Mouse (Mus musculus) neutrophil, adult 5-6 weeks (primary cell): ENCODE measurements around the gene Tbc1d1. TPM values are rescaled to one million over a fixed set of nuclear protein-coding genes. Genes with fewer than 3 reads are reported as not detected.
"Not testable (repeated sequence)": the region's sequence is repeated elsewhere in the genome, so short reads cannot be mapped to it uniquely, and the experiment has no call there.

Experiments used
- ATAC-seq: fragments of 151-379, 151-347 bp; 2 replicates; pipeline ENCODE4 v1.8.0; 2017; ENCODE audit warnings: mild to moderate bottlenecking, moderate TSS enrichment; ENCODE audit not compliant: insufficient number of reproducible peaks, poor library complexity, low FRiP score, severe bottlenecking; ENCODE audit errors: extremely low read depth
- total RNA-seq: library from RNA; stranded (forward); fragments of 200-1000 nt; gene quantifications from 2 replicates; pipeline ENCODE4 v1.2.3, GENCODE M21; 2017

The Tbc1d1 gene
- total RNA-seq, 1 experiment from 2014 or later, result 89.8 TPM

GRCm38 (mm10) chr5:64360876-64361268 is 204.8 kb downstream of the Tbc1d1 start:
- ATAC-seq, result not testable (repeated sequence)

GRCm38 (mm10) chr5:64363859-64364406 is 207.8 kb downstream of the Tbc1d1 start:
- no peak for ATAC-seq

DNA sequence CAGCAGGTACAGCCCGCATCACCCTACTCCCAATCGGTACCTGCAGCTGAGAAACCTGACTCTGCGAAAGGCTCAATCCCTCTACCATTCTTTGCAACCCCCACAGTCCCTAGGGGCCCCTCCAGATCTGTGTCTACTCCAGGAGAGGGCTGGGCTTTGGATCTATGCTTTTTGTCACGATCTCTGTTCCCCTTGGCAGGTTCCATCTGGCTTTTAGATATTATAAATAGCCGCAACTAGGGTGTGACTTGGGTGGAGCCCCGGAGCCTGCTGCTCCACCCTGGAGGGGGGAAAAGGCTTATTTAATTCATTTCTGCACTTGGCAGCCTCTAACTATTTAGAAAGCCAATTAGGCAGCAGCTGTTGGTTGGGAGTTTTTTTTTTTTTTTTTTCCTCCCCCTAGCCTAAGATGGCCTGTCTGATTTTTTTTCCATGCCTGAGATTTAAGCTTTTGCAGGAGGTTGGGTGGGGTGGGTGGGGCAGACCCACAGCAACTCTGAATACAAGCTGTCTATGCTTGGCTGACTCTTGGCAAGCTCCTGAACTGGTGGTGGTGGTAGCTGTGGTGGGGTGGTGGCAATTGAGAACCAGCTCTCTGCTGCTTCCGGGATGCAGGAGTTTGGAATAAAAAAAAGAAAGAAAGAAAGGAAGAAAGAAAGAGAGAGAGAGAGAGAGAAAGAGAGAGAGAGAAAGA is 208.5 kb downstream of the Tbc1d1 start:
- no peak; the same call in 1 of the 2 replicates for ATAC-seq

DNA sequence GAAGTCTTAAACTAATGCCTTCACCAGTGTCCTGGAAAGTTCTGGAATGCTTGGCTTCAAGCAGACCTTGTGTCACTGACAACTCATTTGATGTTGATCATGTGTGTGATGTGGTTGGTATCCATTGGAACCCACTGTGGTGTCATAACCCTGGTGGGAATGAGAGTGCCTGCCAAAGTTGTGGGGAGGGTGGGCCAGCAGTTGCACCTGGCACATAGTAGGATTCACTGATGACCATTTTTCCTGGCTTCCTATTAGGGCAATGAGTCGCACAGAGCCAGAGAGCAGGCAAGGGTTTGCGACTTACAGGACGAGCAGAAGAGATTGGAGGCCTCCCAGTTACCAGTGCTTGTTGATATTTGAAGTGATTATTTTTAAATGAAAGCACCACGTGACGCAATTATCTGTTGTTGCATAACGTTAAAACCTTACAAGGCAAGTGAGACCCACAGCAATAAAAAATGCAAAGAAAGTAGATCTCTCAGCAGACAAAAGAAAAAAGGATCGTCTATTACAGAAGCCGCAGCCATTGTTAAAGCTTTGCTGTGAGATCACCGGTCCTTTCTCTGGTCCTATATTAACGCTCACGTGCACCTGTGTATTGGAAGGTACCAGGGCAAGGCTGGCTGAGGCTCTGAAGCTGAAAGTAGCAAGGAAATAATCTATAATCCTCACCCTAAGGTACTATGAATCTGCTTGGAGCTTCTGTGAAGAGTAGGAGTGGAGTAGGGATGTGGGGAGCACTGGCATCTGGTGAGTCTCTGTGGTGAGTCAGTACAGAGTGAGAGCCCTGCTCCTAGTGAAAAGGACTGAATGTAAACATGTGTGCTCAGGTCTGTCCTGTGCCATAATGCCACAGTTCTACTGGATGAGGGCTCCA is 209.3 kb downstream of the Tbc1d1 start:
- no peak for ATAC-seq

DNA sequence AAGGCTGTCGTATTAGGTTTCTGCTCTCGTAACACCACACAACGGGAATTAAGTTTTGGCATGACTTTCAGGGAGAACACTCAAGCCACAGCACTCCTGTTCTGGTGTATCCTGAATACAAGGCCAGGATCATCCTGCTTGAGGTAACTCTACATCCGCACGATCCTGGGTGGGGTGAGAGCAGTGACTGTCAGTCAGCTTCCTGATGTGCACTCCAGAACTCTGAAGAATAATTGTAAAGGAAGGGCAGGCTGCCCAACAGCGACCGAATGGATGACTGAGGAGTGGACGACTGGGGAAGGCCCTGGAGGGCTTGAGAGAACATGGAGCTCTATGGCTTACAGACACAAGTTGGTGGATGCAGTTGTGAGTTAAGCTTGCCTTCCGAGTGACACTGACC is 210.0 kb downstream of the Tbc1d1 start:
- ATAC-seq, result no peak

- ATAC-seq, result no peak
Measured at GRCm38 (mm10) chr5:64367426-64367825, 211.3 kb downstream of the Tbc1d1 start.

DNA sequence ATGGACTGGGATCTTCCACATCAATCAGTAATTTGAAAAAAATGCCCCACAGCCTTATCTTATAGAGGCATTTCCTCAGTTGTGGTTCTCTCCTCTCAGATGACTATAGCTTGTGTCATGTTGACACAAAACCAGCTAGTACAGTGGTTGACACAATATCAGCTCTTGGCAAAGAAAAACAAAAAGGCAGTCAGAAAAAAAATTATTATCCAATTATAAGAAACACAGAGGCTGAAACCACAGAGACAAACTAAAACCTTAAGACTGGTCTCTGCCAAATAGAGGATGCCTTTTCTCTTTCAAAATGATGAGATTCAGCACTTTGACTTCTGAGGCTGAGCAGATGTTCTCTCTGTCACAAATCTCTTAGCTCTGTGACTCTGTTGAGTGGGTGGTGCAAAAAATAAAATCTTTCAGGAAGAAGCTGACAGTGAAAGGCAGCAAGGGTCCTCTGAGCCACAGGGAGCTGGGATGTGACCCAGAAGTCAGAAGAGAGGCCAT is 215.3 kb downstream of the Tbc1d1 start:
- no peak for ATAC-seq

- no peak for ATAC-seq
Measured at GRCm38 (mm10) chr5:64372292-64372961, 216.3 kb downstream of the Tbc1d1 start.

DNA sequence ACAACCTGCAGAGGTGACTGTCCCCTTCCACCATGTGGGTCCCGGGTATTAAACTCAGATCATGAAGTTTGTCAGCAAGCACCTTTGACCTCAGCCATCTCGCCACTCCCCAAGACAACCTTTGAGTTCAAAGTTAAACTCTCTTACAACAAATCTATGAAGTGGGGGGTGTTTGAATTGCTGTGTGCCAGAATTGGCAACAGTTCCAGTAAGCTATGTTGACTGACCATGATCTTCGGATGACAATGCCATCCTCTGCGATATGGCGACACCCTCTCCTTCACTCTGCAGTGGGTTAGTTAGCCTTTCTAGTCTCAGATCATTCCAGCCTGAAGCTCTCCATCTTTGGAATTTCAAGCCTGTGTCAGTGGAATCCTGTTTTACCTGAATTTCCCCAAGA is 217.6 kb downstream of the Tbc1d1 start:
- no peak for ATAC-seq

DNA sequence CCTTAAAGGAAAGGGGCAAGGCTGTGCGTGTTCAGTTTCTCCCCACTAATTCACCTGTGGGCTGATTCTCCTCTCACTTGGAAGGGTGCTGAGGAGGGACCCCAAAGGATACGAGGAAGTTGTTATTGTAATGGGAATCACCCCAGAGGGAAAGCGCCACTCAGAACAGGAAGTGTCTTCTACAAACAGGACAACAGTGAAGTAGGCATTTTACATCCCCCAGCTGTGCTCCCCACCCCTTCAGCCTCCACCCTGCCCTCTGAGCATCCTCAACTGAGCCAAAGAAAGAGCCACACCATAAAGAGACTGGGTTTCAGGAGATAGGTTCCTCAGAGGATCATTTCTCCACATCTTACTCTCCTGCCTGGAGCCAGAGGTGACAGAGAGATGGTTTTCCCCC is 219.7 kb downstream of the Tbc1d1 start:
- no peak for ATAC-seq

DNA sequence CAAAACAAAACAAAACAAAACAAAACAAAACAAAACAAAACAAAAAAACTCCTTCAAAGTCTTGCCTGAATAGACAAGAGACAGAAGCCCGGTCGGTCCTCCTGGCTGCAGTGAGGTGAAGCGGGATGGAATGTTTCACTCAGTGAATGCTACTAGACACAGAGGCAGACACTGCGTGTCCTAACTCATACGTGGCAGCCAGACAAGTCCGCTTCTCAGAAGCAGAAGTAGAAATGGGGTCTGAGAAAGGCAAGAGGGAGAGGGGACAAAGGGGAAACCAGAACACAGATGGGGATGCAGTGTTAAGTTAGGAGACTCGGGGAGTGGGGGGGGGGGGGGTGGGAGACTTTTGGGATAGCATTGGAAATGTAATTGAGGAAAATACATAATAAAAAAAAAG is 220.4 kb downstream of the Tbc1d1 start:
- no peak; the same call in 1 of the 2 replicates for ATAC-seq

GRCm38 (mm10) chr5:64377705-64378104 is 221.6 kb downstream of the Tbc1d1 start:
- ATAC-seq, result peak; percentile 14

DNA sequence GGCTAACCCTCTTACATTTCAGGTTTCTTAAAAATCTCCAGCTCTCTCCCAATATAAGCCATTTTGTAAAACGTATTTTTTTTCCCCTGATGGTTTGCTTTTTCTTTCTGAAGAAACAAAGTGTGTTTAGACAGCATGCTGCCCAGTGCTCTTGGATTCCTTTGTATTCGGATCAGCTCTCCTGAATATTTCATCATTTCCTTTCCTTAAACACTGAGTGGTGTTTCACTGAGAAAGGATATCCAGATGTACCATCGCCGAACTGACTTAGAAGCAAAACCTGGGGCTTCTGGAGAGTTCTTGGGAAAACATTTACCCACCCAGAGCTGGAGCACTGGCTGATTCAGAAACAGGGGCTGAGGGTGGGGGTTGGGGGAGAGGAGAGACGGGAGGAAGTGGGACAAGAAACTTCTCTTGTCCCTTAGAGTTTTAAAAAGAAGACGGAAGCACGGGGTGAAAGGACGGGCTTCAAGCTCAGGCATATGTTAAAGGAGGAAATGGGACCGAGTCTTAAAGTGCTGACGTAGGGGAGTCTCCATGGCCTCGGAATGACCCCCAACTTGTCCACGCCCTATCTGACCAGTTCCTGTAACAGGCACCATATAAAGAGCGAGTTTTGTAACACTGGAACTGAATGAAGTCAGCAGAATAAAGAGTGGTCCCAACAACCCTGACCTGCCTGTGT is 222.6 kb downstream of the Tbc1d1 start:
- ATAC-seq, result peak; percentile 75

- no peak for ATAC-seq
Measured at GRCm38 (mm10) chr5:64379829-64380228, 223.7 kb downstream of the Tbc1d1 start.

DNA sequence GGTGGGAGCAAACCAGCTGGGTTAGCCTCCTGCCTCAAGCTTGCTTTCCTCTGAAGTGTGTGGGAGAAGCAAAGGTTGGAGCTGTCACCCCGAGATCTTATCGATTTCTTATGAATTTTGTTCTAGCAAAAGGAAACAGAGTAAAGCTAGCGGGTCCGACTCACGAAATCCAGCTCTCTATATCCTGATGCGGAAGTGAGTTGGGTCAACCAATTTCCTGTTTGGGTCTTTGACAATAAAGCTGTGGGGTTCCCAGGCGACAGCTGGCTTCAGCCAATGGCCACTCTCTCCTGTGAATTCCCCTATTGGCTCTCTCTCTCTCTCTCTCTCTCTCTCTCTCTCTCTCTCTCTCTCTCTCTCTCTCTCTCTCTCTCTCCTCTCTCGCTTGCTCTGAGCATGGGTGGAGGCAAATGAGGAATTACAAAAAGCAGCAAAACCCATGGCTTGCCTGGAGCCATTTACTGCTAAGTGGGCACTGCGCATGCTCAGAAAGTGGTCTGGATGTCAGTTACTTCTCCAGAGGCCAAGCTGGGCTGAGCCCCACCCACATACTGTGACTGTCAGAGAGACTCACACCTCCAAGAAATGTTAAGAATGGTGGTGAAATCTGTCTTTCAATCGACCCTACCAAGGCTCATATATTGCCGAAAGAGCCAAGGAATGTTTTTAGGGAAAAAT is 224.7 kb downstream of the Tbc1d1 start:
- ATAC-seq, result peak; percentile 26

- no peak for ATAC-seq
Measured at GRCm38 (mm10) chr5:64381538-64381937, 225.4 kb downstream of the Tbc1d1 start.

DNA sequence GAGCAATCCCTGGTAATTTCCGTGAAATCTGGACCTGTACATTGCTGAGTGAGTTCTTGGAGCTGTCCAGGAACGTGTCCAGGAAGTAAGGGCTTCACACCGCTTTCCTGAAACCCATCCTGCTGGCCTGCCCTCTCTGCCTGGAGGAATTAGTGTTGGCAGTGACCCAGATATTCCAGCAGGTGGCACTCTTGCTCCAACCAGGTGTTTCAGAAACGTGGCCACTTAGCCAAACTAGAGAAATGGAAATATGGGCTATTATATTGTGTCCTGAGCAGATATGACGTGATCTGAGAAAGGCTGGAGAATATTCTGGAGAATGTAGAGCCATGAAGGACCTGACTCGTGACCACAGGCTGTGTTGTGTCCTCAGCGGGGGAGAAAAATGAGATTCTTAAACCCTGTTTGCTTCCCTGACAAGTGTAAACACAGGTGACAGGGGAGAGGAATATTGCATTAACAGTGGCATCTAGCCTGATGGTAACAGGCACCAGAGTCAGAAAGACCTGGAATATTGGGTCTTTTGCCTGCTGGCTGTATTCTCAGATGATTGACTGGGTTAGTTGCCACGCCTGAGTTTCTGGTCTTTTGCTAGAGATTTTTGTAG is 226.4 kb downstream of the Tbc1d1 start:
- ATAC-seq, result peak; percentile 47; the same call in 1 of the 2 replicates

DNA sequence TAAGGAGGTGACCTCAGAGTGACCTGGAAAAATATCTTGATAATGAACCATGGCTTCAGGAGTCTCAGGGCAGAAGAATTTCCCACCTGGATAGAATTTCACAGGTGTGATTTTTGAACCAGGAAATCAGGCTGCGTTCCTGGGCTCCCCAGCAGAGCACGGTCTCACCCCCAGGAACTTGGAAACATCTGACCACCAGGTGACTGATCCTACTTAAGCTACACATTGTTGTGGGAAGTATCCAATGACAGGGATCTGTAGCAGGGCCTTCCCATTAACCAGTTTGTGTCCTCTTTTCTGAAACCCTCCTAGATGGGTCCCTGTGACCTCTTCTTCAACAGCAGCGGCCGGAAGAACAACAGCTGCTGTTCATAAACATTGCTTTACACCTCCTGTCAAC is 227.1 kb downstream of the Tbc1d1 start:
- ATAC-seq, result no peak
